Mouse (Mus musculus): ENCODE measurements around the gene Plcb1.

- TF ChIP-seq POLR2A (IDR thresholded peaks at IDR 0.05; ENCODE audit: low read depth, low read length) = no peak
- no peak for TF ChIP-seq CTCF (IDR thresholded peaks at IDR 0.05; ENCODE audit: borderline replicate concordance, insufficient read depth, low read length)
These were observed 105.3 kb downstream of the Plcb1 start for GRCm38 (mm10) chr2:134891207-134891606.
